Mouse (Mus musculus) natural killer cell, adult 2 months (primary cell): ENCODE data around the gene 6030498E09Rik.

Experiments
- DNase-seq, 2 experiments: peaks; one replicate each; pipeline ENCODE4 v3.0.0; 2022; ENCODE audit warnings: low spot score in 2 of 2

Gene 6030498E09Rik

DNA sequence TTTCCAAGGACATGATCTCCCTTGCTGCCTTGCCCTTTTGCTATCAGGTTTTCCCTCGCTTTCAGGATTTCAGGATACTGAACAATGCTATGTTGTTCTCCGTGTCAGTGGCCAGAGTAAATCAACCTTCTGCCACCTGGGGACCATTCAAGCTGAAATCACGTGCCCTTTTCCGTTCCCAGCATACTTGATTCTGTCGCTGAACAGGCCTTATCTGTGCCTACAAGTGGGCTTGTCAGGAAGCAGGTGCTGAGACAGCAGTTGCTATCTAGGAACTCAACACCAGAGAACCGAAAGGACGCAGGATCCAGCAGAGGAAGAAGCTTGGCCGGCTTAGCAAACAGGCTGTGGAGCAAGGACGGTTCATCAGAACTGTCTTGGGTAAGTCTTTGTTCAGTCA is at the start of gene 6030498E09Rik:
Gene 6030498E09Rik (plus strand): TSS at position 194 of the 400 bp plus-strand sequence.
- DNase-seq: no peak

DNA sequence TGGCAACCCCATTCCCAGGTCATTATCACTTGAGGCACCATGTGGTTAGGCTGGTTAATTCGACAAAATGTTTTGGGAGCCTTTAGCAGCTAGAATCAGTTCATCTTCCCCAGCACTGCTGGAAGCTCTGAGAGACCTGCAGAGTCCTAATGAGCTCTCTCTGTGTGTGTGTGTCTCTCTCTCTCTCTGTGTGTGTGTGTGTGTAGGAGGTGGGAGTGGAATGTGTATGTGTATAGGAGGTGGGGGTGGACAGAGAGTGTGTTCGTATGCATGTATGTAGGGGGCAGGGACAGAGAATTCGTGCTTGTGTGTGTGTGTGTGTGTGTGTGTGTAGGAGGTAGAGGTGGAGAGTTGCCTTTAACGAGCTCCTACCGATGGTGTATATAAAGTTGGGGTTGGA is 42.4 kb upstream of the 6030498E09Rik start:
- DNase-seq: no peak

DNA sequence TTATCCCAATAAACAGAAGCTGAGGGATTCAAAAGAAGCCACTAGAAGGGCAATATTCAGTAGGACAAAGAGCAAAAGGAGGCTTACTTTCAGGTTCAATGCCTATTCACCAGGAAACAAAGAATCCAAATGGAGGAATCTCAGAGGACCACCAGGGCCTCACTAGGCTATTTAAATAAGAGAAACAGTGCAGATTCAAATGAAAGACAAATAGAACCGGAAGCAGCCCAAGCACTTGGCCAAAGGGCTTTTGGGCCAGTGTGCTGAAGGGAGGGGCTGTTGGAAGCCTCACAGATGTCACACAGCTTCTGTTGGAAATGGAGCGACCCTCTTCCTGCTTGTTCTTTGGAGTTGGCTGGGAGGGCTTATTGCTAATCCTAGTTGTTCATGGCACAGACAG is 41.8 kb upstream of the 6030498E09Rik start:
- no peak for DNase-seq

DNA sequence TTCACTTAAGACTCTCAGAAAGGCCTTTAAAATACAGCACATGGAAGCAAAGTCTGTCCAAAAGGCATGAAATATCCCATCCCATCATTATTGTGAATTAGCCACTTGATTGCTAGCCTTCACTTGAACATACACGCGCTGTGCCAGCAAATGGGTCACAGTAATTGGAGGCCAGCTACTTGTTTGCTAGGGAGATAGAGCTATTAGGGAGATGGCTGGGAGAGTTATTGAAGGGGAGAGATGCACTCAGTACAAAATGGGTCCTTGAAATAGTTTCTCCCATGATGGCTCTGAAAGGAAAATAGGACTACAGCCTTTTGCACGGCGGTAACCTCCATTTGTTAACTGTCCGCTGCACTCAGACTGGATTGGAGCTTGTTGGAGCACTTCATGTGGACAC is 38.8 kb upstream of the 6030498E09Rik start:
- DNase-seq: no peak

DNA sequence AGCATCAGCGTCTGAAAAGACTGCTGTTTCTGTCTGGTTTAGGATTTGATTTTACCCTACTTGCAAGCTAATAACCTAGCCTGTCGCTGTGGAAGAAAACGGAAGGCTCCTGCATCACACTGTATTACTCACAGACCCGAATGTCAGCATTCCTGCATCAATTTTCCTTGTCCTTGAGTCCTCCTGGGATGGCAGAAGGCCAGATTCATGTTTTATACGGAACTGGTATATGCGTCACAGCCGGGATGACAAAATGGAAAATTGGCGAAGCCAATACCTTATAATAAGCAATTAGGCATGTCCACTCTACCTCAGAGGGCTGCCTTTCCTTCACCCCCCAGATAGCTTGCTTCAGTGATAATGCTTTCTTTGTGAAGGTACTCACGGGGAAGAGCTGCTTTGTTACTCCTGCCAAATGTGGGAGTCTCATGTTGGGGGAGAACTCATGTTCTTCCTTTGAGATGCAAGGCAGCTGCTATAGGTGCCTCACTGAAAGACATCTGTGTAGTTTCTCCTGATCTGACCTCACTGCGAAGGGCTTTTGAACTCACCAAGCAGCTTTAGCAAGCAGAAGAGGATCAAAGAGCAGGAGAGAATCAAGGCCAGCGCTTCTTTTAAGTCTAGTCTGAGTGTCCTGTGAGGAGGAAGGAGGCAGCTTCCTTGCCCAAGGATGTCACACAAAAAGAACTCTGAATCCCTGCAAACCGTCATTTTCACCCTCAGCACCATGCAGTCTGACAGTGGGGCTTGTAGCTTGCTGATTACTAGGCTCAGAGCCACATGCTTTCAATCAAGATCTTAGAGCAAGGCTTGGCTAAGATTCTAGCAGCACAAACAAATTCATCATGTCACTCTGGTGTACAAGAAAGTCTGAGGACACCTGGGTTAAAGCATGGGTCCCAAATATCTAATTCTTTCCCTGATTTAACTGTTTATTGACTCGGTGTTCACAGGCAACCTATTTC is 37.3 kb upstream of the 6030498E09Rik start:
- no peak for DNase-seq

DNA sequence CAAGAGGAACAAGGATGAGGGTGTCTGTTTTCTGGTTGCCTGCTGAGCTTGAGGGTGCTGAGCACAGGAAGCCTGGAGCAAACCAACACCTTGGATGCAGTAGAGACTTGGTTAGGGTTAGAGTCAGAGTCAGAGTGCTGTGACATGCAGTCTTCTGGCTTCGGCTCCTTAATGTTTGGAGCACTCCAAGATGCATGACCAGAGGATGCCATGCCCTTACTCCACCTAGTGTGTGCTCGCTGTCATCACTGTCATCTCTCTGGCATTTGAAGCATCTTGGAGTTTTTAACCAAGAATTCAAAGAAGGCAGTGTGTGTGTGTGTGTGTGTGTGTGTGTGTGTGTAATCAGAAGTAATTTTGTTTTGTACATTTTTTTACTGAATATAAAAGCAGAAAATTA is 1.0 kb upstream of the 6030498E09Rik start:
- no peak for DNase-seq

DNA sequence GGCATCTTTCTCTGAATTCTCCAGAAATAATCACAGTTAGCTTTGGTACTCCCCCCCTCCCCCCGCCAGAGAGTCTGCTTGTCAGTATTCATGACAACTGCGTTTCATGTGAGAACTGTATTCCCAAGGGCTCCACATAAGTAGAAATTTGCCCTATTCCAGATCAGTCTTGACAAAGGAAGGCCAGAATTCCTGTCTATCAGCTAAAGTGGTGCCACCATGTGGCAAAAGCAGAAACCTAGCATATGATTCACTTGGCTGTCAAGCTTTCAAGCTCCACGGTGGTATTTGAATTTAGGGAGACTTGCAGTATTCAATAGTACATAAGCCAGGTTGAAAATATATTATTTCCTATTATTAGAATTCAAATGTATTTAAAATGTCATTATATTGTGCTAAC is 585 bp upstream of the 6030498E09Rik start:
- DNase-seq: no peak

DNA sequence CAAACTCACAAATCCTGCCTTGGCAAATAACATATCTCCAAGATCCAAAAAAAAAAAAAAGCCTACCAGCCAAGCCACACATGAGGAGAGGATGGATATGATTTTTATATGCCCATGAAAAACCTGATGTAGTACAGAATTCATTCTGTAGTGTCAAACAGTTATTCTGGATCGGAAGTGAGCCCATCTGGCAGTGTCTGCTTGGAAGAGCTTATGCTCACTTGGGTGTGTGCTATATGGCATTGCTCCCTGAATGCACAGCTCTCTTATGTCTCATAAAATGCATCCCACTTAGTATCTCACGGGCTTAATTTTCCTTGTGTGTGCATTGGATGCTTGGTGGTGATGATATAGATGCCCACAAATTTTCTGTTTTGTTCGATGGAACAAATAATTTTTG is 21.9 kb downstream of the 6030498E09Rik start:
- no peak for DNase-seq

DNA sequence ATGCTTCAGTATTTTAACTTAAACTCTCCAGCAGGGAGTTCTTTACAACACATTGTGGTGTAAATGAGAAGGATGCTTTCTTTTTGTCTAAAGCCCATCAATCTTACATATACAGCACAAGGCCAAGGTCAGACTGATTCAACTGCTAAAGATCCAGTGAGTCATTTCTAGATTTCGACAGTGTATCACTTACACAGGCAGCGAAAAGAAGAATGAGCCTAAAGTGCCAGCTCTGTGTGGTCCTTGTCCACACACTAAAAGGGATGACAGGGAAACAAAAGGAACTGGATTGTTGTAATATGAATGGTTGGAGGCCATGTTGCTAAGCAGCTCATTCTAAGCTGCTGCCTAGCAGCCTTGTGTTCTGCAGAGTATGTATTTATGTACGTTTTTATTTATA is 41.5 kb downstream of the 6030498E09Rik start:
- DNase-seq: no peak

DNA sequence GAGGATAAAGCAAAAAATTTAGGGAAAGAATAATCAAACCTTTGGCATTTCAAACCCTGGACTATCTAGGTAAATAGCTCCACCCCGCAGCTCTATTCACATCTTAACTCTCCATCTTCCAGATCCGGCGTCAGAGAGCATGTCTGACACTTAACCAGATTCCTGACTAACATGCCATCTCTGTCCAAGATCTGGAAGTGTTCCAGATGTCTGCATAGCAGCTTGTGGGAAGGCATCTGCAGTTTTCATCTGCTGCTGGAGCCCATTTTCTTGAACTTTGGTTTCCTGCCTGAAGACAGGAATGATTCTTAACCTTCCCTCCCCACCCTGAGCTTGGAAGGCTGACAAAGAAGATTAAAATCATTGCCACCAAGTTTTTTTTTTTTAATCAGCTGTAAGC is 44.4 kb downstream of the 6030498E09Rik start:
- no peak for DNase-seq

DNA sequence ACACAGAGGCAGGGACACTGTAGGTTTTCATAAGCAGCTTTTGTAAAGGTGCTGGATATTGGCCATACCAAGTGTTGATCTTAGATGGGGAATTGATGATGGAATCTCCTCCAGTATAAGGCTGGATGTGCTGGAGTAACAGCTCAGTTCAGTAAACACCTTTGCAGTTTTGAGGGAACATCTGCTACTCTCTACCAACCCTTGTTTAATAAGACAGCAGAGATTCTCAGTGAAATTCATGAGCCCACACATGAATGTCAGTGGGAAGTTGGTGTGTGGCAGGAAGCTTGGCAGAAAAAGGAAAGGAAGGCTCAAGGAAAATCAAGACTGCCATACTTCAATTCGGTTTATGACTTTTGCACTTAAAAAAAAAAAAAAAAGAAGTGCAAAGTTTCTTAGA is 186.1 kb downstream of the 6030498E09Rik start:
- no peak for DNase-seq

DNA sequence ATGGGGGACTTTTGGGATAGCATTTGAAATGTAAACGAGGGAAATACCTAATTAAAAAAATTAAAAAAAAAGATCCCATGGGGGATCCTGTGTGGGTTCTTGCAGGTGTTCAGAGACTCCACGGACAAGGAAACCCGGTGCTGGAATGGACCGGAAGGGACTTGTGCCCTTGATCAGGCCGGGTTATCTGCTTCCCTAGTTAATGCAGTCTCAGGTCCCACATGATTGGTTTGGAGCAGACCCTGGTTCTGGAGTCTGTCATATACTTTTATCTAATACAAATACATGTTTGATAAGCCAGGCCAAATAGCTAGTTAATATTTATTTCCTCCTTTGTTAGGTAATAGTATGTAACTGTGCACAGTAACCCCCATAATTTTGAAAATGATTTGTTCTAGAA is 223.8 kb downstream of the 6030498E09Rik start:
- DNase-seq: no peak
